Mouse (Mus musculus) adrenal gland, postnatal 36 days (tissue): ENCODE results near the gene Trp53tg5. TPM values are rescaled to one million over a fixed set of nuclear protein-coding genes. Genes with fewer than 3 reads are reported as not detected.

ENCODE experiments used
- DNase-seq, 2 experiments: peaks; one replicate each; pipeline ENCODE4 v3.0.0; 2021; ENCODE audit warnings: mixed read lengths in 1 of 2
- long read RNA-seq, 2 experiments: library from polyadenylated mRNA; stranded (forward); transcript quantifications; one replicate each; pipeline ENCODE4 v2.0.0; 2021; ENCODE audit warnings: borderline sequencing depth in 2 of 2
- total RNA-seq, 2 experiments: library from RNA; stranded (reverse); gene quantifications; 2 replicates each; pipeline ENCODE4 v1.2.3; 2021

Gene Trp53tg5
- not detected for total RNA-seq
- long read RNA-seq, experiment 1 = 0 reads
- long read RNA-seq, experiment 2 = 0 reads

GRCm38 (mm10) chr2:164473624-164474023, at the start of gene Trp53tg5:
TSS of gene Trp53tg5 (minus strand) at chr2:164473724.
- DNase-seq = no peak

GRCm38 (mm10) chr2:164522280-164522679, 48.8 kb upstream of the Trp53tg5 start:
- no peak for DNase-seq

GRCm38 (mm10) chr2:164521841-164522240, 48.3 kb upstream of the Trp53tg5 start:
- no peak for DNase-seq

DNA sequence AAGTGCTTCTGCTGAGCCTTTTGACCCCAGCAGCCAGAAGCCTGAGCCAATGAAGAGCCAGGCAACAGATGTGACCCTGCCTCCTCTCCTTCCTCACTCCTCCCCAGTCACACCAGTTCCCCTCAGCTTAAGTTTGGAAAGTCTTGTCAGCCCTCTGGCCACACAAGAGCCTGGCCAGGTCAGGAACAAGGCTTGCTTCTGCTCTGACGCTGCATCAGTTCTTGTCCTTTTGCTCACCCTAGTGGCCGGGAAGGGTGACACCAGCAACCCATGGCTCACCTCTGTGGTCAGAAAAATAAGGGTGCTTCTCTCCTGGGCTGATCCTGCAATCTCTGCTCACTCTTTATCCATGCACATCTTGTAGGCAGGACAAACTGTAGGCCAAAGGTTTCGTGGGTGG, 47.3 kb upstream of the Trp53tg5 start:
- DNase-seq = peak; percentile 69 to 81

GRCm38 (mm10) chr2:164519171-164519526, 45.6 kb upstream of the Trp53tg5 start:
- no peak for DNase-seq

GRCm38 (mm10) chr2:164518266-164519170, 45.0 kb upstream of the Trp53tg5 start:
- no peak for DNase-seq

DNA sequence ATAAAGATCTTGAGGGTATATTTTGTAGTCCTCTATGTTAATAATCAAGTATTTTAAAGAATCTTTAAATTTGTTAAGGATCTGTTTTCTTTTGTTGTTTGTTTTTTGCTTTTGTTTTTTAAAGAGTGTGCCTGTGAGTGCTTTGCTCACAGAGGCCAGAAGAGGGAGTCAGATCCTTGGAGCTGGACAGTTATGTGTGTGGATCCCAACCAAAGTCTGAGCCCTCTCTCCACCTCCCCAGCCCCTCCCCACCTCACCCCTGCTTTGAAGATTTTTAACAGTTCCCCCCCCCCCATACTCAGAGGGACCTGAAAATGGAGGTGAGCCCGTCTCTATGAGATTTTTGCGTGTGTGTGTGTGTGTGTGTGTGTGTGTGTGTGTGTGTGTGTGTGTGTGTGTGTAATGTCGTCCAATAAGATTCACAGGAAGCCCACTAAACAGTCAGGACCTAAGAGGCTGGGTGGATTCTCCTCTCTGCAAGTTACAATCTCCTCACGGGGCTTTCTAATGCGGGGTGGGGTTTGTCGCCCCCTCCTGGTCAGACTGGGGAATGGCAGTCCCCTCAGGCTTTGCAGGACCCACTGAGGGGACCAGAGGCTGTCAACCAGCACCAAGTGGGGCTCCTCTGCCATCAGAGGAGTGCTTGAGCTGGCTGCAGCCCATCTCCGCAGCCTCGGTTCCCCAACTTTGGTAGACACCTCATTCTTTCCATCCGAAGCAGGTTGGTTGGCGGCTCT, 44.1 kb upstream of the Trp53tg5 start:
- DNase-seq = peak; percentile 75 to 79

- DNase-seq = no peak
Observed at GRCm38 (mm10) chr2:164516592-164516991, 43.1 kb upstream of the Trp53tg5 start.

GRCm38 (mm10) chr2:164515897-164516296, 42.4 kb upstream of the Trp53tg5 start:
- no peak for DNase-seq

- no peak for DNase-seq
Observed at GRCm38 (mm10) chr2:164514916-164515315, 41.4 kb upstream of the Trp53tg5 start.

DNA sequence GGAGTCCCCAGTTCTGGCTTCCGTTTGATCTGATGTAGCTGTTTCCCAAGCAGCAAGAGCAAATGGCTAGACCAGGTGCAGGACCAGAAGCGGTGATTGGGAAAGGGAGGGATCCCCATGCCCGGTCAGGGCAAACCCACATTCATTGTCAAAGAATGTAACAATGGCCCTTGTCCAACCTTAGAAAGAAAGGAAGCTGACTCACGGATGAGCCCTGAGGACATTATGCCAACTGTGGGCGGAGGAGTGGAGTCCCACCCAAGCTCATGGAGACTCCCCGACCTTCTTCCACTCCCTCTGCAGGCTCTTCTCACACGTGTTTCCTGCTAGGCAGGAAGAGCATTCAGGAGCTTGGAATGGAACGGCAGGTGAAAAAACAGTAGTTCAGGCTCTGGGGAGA, 39.9 kb upstream of the Trp53tg5 start:
- DNase-seq = peak; percentile 68 to 70

DNA sequence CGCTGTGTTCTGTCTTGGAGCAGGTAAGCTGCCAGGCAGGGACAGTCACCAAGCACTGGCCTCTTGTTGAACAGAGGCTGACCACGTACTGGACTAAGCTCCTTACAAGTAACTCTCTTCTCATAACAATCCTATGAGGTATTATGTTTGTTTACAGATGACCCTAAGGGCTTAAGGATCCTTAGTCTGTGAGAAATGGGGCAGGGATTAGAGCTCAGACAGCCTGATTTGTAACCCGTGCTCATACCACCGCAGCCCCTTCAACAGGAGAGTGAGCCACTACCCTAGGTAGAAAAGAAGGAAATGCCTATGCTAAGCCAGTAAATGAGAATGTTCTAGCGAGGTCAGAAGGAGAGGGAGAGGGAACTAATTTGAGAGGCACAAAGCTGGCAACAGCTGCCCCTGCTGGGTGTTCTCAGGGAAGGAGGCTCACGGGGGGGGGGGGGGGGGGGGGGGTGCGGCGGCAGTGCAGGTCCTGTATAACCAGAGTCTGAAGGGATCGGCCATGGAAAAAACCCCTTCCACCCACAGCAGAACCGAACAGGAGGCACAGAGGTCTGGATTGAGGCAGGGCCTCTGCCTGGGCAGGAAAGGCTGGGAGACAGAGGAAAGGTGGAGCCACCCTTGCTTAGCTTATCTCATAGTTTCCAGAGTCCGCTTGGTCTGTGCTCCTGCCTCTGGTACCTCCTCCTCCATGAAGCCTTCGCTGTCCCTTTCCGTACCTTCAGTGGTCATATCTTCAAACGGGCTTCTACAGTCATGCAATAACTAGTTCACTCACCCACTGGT, 38.8 kb upstream of the Trp53tg5 start:
- DNase-seq = no peak

GRCm38 (mm10) chr2:164510621-164511190, 37.2 kb upstream of the Trp53tg5 start:
- no peak for DNase-seq

- no peak for DNase-seq
Observed at GRCm38 (mm10) chr2:164507811-164508210, 34.3 kb upstream of the Trp53tg5 start.

DNA sequence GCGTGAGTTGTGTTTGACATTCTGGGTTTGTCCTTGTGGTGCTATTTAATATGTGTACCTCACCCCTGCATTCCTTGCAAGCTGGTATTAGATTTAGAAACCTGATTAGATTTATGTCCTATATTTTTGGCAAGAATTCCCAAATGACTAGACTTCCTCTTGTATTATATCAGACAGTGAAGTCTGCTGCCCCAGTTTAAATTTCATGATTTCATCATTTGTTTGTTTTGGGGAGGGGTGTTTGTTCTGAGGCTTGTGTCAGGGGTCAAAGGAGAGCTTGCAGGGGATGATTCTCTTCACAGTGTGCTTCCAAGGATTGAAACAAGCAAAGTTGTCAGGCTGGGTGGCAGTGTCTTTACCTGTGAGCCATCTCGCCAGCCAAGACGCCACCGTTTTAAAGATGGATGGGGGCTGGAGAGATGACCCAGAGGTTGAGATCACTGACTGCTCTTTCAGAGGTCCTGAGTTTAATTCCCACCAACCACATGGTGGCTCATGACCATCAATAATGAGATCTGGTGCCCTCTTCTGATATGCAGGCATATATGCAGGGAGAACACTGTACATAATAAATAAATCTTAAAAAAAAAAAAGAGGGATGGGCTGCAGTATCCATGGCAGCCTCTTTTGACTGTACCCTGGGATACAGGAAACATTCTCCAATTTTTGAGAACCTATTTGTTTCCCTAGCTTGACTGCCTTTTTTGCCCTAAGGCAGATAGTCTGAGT, 32.3 kb upstream of the Trp53tg5 start:
- no peak for DNase-seq

DNA sequence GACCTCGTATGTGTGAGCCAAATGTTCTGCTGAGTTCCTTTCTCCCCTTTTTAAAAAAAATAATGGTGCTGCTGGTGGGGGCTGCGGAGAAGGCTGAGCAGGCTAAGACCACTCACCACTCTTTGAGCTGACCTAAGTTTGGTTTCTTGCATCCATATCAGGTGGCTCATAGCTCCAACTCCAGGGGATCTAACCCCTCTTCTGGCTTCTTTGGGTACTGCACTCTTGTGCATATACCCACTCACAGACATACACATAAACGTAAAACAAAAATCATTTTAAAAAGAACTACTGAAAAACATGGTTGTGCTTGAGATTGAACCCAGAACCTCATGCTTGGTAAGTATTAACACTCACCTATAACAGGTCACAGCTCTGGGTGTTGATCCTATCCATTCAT, 31.4 kb upstream of the Trp53tg5 start:
- DNase-seq = no peak

- DNase-seq = peak; percentile 83
Observed at GRCm38 (mm10) chr2:164500511-164500910, 27.0 kb upstream of the Trp53tg5 start.

- no peak for DNase-seq
Observed at GRCm38 (mm10) chr2:164499317-164499716, 25.8 kb upstream of the Trp53tg5 start.

DNA sequence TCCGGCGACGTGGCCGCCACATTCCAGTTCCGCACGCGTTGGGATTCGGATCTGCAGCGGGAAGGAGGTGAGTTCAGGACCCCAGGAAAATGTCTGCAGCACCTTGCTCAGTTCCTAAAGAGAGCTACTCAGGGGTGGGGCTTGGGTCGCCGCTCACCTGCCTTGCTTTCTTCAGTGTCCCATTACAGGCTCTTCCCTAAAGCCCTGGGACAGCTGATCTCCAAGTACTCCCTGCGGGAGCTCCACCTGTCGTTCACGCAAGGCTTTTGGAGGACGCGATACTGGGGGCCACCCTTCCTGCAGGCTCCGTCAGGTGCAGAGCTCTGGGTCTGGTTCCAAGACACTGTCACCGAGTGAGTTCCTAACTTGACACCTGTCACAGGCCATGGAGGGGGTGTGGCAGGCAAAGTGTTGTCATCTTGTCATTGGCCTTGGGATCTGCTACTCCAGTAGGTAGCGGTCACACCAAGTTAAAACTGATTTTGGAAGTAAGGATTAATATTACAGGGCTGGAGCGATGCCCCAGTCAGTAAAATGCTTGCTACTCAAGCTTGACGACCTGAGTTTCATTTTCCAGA, 24.3 kb upstream of the Trp53tg5 start:
- no peak for DNase-seq

GRCm38 (mm10) chr2:164496847-164497690, 23.5 kb upstream of the Trp53tg5 start, which contains the start of gene Pigt:
TSS of gene Pigt (plus strand) at chr2:164497520.
- peak; percentile 92 to 93 for DNase-seq
